Mouse (Mus musculus) embryonic fibroblast, embryonic 13.5 days (primary cell): ENCODE results near the gene Dbil5.

Experiments
- CTCF ChIP-seq: IDR thresholded peaks from 2 replicates; pipeline ENCODE4 v1.5.1; 2011; ENCODE audit warnings: mild to moderate bottlenecking, control low read depth, low read length, moderate library complexity, borderline replicate concordance; ENCODE audit not compliant: insufficient read depth
- POLR2A ChIP-seq: IDR thresholded peaks from 2 replicates; pipeline ENCODE4 v1.6.1; 2011; ENCODE audit warnings: low read depth, mild to moderate bottlenecking, control low read depth, low read length, moderate library complexity

GRCm38 (mm10) chr11:76261224-76261623, 43.8 kb downstream of the Dbil5 start:
- TF ChIP-seq POLR2A (no peak), CTCF (no peak)
